ENCODE assay signal across 9 mouse cellular contexts in genomic region chr11:88193098-88193823, GRCm38 (mm10). TPM values are rescaled to one million over a fixed set of nuclear protein-coding genes. Genes with fewer than 3 reads are reported as not detected.
DNase-seq lines count a peak whose midpoint lies in the region; ATAC-seq lines count a peak whose summit lies in the region.
"Had no signal": no experiment of that assay in that cellular context is flagged by ENCODE, and none has a peak within 500 bp of the region (broad histone marks: within the 10 kb centered on the region; RNA-seq: fewer than 3 reads in every experiment).

No protein-coding gene starts in this region.

- H3K4me2 ChIP-seq in liver, embryonic 11.5 days = peak overlapping the region; percentile 37
- H3K4me2 ChIP-seq in hindbrain, embryonic 14.5 days (replicated peaks) = no peak overlapping the region

- WGBS in liver, embryonic 11.5 days = 4% methylated on average over 34 of the region's 34 CpGs
- 7% methylated on average over 34 of the region's 34 CpGs for WGBS in hindbrain, embryonic 14.5 days

- H3K36me3 ChIP-seq in liver, embryonic 11.5 days (ENCODE audit: control insufficient read depth, insufficient read depth, low read length) = no peaks in the 10 kb centered on the region
- H3K36me3 ChIP-seq in hindbrain, embryonic 14.5 days (replicated peaks; ENCODE audit: control insufficient read depth, insufficient read depth) = no peaks in the 10 kb centered on the region

- no peak overlapping the region for H3K9ac ChIP-seq in liver, embryonic 11.5 days (ENCODE audit: low read depth, low read length)
- H3K9ac ChIP-seq in hindbrain, embryonic 14.5 days = no peak overlapping the region

- peak; percentile 34 for DNase-seq in CD4-positive, CD25-positive, alpha-beta regulatory T cell, adult 2 months (ENCODE audit: low read depth, low spot score)
- DNase-seq in liver, embryonic 11.5 days (ENCODE audit: low spot score) = no peak
- DNase-seq in liver = no peak
- no peak for DNase-seq in hindbrain, embryonic 14.5 days (ENCODE audit: low spot score)
- DNase-seq in naive thymus-derived CD4-positive, alpha-beta T cell, adult 2 months (ENCODE audit: low read depth) = peak; percentile 45
- no peak for DNase-seq in embryo, embryonic 11 days
- no peak for DNase-seq in right cerebral cortex, postnatal 14 days
- DNase-seq: cerebellum, adult 9-10 months had no signal

- H3K4me1 ChIP-seq in liver, embryonic 11.5 days (replicated peaks; ENCODE audit: control insufficient read depth, insufficient read depth, low read length) = peaks cover 8% of the 10 kb centered on the region; the same call in 1 of the 2 replicates
- H3K4me1 ChIP-seq in hindbrain, embryonic 14.5 days (replicated peaks; ENCODE audit: control insufficient read depth, insufficient read depth, low read length) = peaks cover 14% of the 10 kb centered on the region; the same call in 1 of the 2 replicates

- no peaks in the 10 kb centered on the region for H3K9me3 ChIP-seq in liver, embryonic 11.5 days (ENCODE audit: control insufficient read depth, low read length)
- H3K9me3 ChIP-seq in hindbrain, embryonic 14.5 days (ENCODE audit: control insufficient read depth, low read length) = no peaks in the 10 kb centered on the region

- H3K4me3 ChIP-seq in liver, embryonic 11.5 days (ENCODE audit: low read depth, low read length) = peak overlapping the region; percentile 24
- H3K4me3 ChIP-seq in hindbrain, embryonic 14.5 days (replicated peaks; ENCODE audit: low read length) = no peak overlapping the region

- H3K27ac ChIP-seq in liver, embryonic 11.5 days (ENCODE audit: low read depth, low read length) = no peak overlapping the region
- H3K27ac ChIP-seq in hindbrain, embryonic 14.5 days = no peak overlapping the region

- ATAC-seq in CD4-positive, CD25-positive, alpha-beta regulatory T cell, adult 4 months = no peak
- no peak for ATAC-seq in liver, embryonic 11.5 days (replicated peaks; ENCODE audit: low FRiP score)
- ATAC-seq in hindbrain, embryonic 14.5 days (ENCODE audit: low FRiP score) = peak; percentile 19; the same call in 1 of the 2 replicates

- H3K27me3 ChIP-seq in liver, embryonic 11.5 days (replicated peaks; ENCODE audit: control insufficient read depth, insufficient read depth, low read length) = peaks cover 61% of the 10 kb centered on the region
- peaks cover 35% of the 10 kb centered on the region for H3K27me3 ChIP-seq in hindbrain, embryonic 14.5 days (ENCODE audit: control insufficient read depth, insufficient read depth, low read length)

RNA-seq across cellular contexts. Expression of gene Mrps23, which starts 10.9 kb away (rescaled TPM):
- polyA plus RNA-seq in CD4-positive, CD25-positive, alpha-beta regulatory T cell, adult 4 months (2017; shearing (Covaris generic)) = 100 to 1,000 TPM in 1 of 2 experiments, 10 to 100 TPM in 1; 79.7 to 103 TPM
- 73.7 and 79.5 TPM in 2 replicates for polyA plus RNA-seq in liver, embryonic 11.5 days (2014; fragmentation: Nextera tagmentation; extraction: Ambion mirVana)
- 67.8 and 68.7 TPM in 2 replicates for polyA plus RNA-seq in hindbrain, embryonic 14.5 days (2014; fragmentation: Nextera tagmentation; extraction: Ambion mirVana)

Comparison
In these comparisons a context has a peak if more than half of its experiments do, and no peak if none do; other contexts are left out.
1. DNase-seq: peak in CD4-positive, CD25-positive, alpha-beta regulatory T cell, adult 2 months (single experiment) and naive thymus-derived CD4-positive, alpha-beta T cell, adult 2 months (single experiment); none in liver, embryonic 11.5 days (single experiment), liver (single experiment), hindbrain, embryonic 14.5 days (single experiment), embryo, embryonic 11 days (single experiment) and right cerebral cortex, postnatal 14 days (single experiment).